Mouse (Mus musculus) CH12.LX (cell line): Measurements from ENCODE around the gene Tpk1.

Experiments
- BHLHE40 ChIP-seq: IDR thresholded peaks from 2 replicates; pipeline ENCODE4 v1.6.1; 2011; ENCODE audit warnings: mild to moderate bottlenecking, low read depth, low read length, improper control_type of control experiment
- CHD1 ChIP-seq: IDR thresholded peaks from 2 replicates; pipeline ENCODE4 v1.6.1; 2012; ENCODE audit warnings: low read depth, low read length, improper control_type of control experiment, inconsistent platforms
- CTCF ChIP-seq, 2 experiments: IDR thresholded peaks in 1 of 2; conservative IDR thresholded peaks in 1 of 2; 2 replicates each; pipeline ENCODE4 v1.5.1; 2011 to 2012; ENCODE audit warnings: low read depth in 2 of 2, low read length in 2 of 2, improper control_type of control experiment in 1 of 2, inconsistent platforms in 1 of 2, mild to moderate bottlenecking in 1 of 2, moderate library complexity in 1 of 2
- EP300 ChIP-seq: IDR thresholded peaks from 2 replicates; pipeline ENCODE4 v1.6.1; 2011; ENCODE audit warnings: low read length, improper control_type of control experiment
- GABPA ChIP-seq: IDR thresholded peaks from 2 replicates; pipeline ENCODE4 v1.6.1; 2012; ENCODE audit warnings: low read depth, low read length, improper control_type of control experiment, inconsistent platforms; ENCODE audit not compliant: insufficient replicate concordance

- TF ChIP-seq GABPA (no peak), CTCF (conservative IDR thresholded peaks at IDR 0.05 in 1 of 2, IDR thresholded peaks at IDR 0.05 in 1 of 2; ENCODE audit: low read depth in 2 of 2, low read length in 2 of 2) (no peak), CHD1 (no peak), BHLHE40 (no peak), EP300 (no peak)
Observed at GRCm38 (mm10) chr6:43382284-43382683, 283.8 kb downstream of the Tpk1 start.
